Mouse (Mus musculus) heart, embryonic 11.5 days (tissue): Measurements from ENCODE around the gene Cd27. TPM values are rescaled to one million over a fixed set of nuclear protein-coding genes. Genes with fewer than 3 reads are reported as not detected.

Experiments used
- ATAC-seq: fragments of 200-750 bp; cut with Nextera tagmentation; replicated peaks from 2 replicates; pipeline ENCODE4 v1.8.0; 2017; ENCODE audit warnings: moderate library complexity; ENCODE audit not compliant: insufficient number of reproducible peaks, low FRiP score, low TSS enrichment
- H3K27ac ChIP-seq: fragments of 300-500 bp; sonication (generic); 2 replicates; pipeline ENCODE4 v1.5.1; 2014; ENCODE audit warnings: mild to moderate bottlenecking, low read depth, low read length
- H3K27me3 ChIP-seq: fragments of 300-500 bp; sonication (generic); 2 replicates; pipeline ENCODE4 v1.6.1; 2014; ENCODE audit warnings: mild to moderate bottlenecking, low read length, mixed read lengths; ENCODE audit not compliant: control insufficient read depth, insufficient read depth
- H3K36me3 ChIP-seq: fragments of 300-500 bp; sonication (generic); 2 replicates; pipeline ENCODE4 v1.6.1; 2014; ENCODE audit warnings: mild to moderate bottlenecking, low read length, moderate library complexity, mixed read lengths; ENCODE audit not compliant: control insufficient read depth, insufficient read depth
- H3K4me1 ChIP-seq: fragments of 300-500 bp; sonication (generic); 2 replicates; pipeline ENCODE4 v1.6.1; 2014; ENCODE audit warnings: low read length; ENCODE audit not compliant: control insufficient read depth, insufficient read depth
- H3K4me2 ChIP-seq: fragments of 300-500 bp; sonication (generic); 2 replicates; pipeline ENCODE4 v1.6.1; 2014; ENCODE audit warnings: mild to moderate bottlenecking, moderate library complexity
- H3K4me3 ChIP-seq: fragments of 300-500 bp; sonication (generic); 2 replicates; pipeline ENCODE4 v1.5.1; 2014; ENCODE audit warnings: low read depth, low read length
- H3K9ac ChIP-seq: fragments of 300-500 bp; sonication (generic); 2 replicates; pipeline ENCODE4 v1.6.1; 2014; ENCODE audit warnings: mild to moderate bottlenecking, low read depth, low read length, moderate library complexity
- H3K9me3 ChIP-seq: fragments of 300-500 bp; sonication (generic); replicated peaks from 2 replicates; pipeline ENCODE4 v1.6.1; 2016; ENCODE audit warnings: low read length; ENCODE audit not compliant: control insufficient read depth
- WGBS: fragments of 180-500 bp; shearing (Covaris S2); extraction: QIAGEN DNeasy Blood & Tissue Kit; methylation state at CpG from one replicate; pipeline ENCODE4 v1.1.7; 2014; ENCODE audit not compliant: insufficient replicate concordance; 5-methylcytosine and 5-hydroxymethylcytosine counted together
- polyA plus RNA-seq: library from polyadenylated mRNA; unstranded; fragments of >200 nt; fragmentation: Nextera tagmentation; extraction: Ambion mirVana; gene quantifications from 2 replicates; pipeline ENCODE4 v1.2.1, GENCODE M21; 2014

The Cd27 gene
- polyA plus RNA-seq, 1 experiment from 2014 or later = 1.4 TPM

DNA sequence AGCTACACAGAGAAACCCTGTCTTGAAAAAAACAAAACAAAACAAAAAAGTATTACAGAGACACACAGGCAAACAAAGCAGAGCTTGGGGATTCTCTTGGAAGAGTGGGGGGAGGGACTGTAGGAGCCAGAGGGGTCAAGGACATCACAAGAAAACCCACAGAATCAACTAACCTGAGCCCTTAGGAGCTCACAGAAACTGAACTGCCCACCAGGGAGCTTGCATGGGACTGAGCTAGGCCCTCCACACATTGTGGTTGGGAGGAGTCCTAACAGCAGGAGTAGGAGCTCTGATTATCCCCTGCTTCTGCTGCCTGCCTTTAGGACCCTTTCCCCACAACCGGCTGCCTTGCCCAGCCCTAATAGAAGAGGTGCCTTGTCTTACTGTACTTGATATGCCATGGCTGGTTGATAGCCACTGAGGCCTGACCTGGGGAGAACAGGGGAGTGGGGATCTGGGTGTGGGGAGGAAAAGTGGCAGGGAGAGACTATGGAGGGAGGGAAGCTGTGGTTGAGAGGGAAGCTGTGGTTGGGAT is 41.2 kb downstream of the Cd27 start:
- H3K4me1 ChIP-seq = peaks cover 4% of the 10 kb centered on the region; the same call in 1 of the 2 replicates
- peaks cover 7% of the 10 kb centered on the region; the same call in 1 of the 2 replicates for H3K36me3 ChIP-seq
- H3K9me3 ChIP-seq = no peaks in the 10 kb centered on the region
- WGBS = 26% methylated on average over 1 of the region's 1 CpGs
- no peak overlapping the region for H3K4me3 ChIP-seq
- H3K9ac ChIP-seq = no peak overlapping the region
- no peak overlapping the region for H3K27ac ChIP-seq
- H3K27me3 ChIP-seq = no peaks in the 10 kb centered on the region
- no peak overlapping the region for H3K4me2 ChIP-seq
- no peak for ATAC-seq

DNA sequence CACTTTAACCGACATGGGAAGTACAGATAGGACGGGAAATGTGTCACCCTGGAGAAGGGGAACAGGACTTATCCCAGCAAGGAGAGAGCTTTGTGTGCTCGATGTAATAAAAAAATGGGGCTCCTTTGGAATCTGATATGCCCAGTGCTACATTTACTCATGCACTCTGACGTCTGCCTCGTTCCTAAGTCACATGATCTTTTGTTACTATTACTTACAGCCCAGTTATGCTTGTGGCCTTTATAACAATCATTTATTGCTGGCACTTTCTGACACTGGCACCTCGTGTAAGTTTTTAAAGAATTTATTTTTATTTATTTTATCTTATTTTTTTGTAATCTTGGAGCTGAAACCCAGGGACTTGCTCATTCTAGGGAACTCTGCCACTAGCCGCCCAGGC is 43.4 kb downstream of the Cd27 start:
- Histone ChIP-seq H3K9ac (no peak overlapping the region), H3K4me3 (peak overlapping the region; percentile 71; the same call in 1 of the 2 replicates), H3K36me3 (peaks cover 14% of the 10 kb centered on the region), H3K4me2 (peak overlapping the region; percentile 65), H3K27me3 (no peaks in the 10 kb centered on the region), H3K4me1 (peaks cover 11% of the 10 kb centered on the region), H3K27ac (no peak overlapping the region), H3K9me3 (no peaks in the 10 kb centered on the region)
- ATAC-seq = no peak
- 54% methylated on average over 7 of the region's 7 CpGs for WGBS

DNA sequence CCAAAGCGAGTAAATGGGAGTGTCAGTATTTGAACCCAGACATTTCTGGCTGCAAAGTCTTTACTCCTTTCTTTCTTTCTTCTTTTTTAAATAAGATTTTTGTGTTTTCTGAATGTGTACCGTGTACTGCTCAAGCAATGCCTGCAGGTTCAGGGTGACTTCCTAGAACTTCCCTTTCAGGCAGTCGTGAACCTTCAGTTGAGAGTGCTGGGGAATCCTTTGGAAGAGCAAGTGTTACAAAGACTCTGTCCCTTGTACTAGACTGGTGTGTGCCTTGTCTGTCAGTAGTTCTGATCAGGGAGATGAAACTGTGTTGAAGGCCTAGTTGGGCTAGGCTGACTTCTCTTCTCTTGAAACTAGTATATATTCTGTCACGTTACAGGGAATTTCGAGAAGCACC is 44.0 kb downstream of the Cd27 start:
- Histone ChIP-seq H3K27me3 (no peaks in the 10 kb centered on the region), H3K4me2 (peak overlapping the region; percentile 65), H3K27ac (peak overlapping the region; percentile 97), H3K9ac (peak overlapping the region; percentile 80), H3K36me3 (peaks cover 17% of the 10 kb centered on the region), H3K9me3 (no peaks in the 10 kb centered on the region), H3K4me3 (peak overlapping the region; percentile 71), H3K4me1 (peaks cover 11% of the 10 kb centered on the region)
- ATAC-seq = no peak
- 29% methylated on average over 5 of the region's 5 CpGs for WGBS

DNA sequence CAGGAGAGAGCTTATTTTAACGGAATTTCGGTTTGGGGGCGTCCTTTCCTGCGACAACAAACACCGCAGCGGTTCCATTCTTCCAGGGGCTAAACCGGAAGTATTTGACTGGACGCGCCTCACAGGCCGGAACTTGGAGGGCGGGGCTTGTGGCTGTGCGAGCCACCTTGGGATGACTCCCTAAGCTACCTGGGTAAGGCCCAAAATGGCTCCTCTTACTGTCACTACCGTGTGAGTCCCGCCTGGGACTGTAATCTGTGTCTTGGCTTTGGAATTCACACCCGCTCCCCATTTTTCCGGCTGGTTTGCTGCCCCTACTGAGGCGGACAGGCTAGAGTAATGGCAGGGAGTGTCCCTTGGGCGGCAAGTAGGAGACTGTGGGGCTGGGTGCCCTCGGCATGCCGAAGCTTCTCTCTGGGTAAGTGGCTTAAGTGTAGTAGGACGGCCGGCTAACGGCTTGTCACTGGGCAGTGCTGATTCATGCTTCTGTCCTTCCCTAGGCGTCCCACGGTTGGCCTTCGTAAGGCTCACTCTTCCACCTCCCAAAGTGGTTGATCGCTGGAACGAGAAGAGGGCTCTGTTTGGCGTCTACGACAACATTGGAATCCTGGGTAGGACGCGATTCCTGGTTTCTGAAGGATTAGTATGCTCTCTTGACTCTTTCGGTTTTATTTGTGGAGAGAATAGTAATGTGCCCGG is 44.6 kb downstream of the Cd27 start:
- peak overlapping the region; percentile 97 for H3K27ac ChIP-seq
- under 1% methylated on average over 34 of the region's 34 CpGs for WGBS
- peaks cover 23% of the 10 kb centered on the region for H3K36me3 ChIP-seq
- peaks cover 11% of the 10 kb centered on the region for H3K4me1 ChIP-seq
- peak overlapping the region; percentile 80 for H3K9ac ChIP-seq
- peak overlapping the region; percentile 65 for H3K4me2 ChIP-seq
- no peaks in the 10 kb centered on the region for H3K27me3 ChIP-seq
- ATAC-seq = peak; percentile 91
- H3K4me3 ChIP-seq = peak overlapping the region; percentile 71
- no peaks in the 10 kb centered on the region for H3K9me3 ChIP-seq

DNA sequence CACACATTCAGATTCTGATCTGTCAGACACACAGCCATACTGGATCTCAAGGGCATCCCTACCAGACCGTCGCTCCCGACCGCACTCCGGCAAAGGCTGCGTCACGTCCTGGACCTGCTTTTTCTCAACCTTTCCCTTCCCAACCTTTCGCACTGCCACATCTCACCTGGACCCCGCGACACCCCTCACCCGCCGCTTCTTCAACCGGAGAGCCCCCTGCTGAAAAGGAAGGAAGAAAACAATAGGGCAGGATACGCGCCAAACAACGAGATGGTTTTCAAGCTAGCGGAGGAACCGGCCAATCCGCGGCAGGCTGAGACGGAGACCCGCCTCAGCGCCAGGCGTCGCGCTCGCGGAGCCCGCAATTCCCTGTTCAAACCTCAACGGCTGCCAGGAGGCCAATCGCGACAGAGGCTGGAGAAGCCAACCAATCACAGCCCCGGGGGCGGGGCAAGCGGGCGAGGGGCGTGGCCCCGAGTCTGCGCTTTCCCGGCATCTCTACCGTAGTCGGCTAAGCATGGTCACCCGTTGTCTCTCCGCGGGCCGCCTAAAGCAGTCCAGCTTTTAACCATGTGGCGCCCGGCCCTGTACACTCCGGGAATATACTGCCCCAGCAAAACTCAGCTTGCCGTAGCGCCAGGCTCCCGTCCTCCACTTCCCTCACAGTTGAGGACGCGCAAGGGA is 45.3 kb downstream of the Cd27 start, which contains the start of the genes Ncapd2 and Mrpl51:
Gene Ncapd2, minus strand, starts transcription at position 370 of the 684 bp plus-strand sequence.
Gene Mrpl51, plus strand, starts transcription at position 470 of the 684 bp plus-strand sequence.
- under 1% methylated on average over 54 of the region's 54 CpGs for WGBS
- Histone ChIP-seq H3K27ac (peak within 1 kb of the TSS; percentile 97), H3K36me3 (peaks cover 30% of the 10 kb centered on the region), H3K9me3 (no peaks in the 10 kb centered on the region), H3K4me1 (peaks cover 11% of the 10 kb centered on the region), H3K4me2 (peak within 1 kb of the TSS; percentile 65), H3K4me3 (peak within 1 kb of the TSS; percentile 71), H3K27me3 (no peaks in the 10 kb centered on the region), H3K9ac (peak within 1 kb of the TSS; percentile 80)
- peak; percentile 95 for ATAC-seq

DNA sequence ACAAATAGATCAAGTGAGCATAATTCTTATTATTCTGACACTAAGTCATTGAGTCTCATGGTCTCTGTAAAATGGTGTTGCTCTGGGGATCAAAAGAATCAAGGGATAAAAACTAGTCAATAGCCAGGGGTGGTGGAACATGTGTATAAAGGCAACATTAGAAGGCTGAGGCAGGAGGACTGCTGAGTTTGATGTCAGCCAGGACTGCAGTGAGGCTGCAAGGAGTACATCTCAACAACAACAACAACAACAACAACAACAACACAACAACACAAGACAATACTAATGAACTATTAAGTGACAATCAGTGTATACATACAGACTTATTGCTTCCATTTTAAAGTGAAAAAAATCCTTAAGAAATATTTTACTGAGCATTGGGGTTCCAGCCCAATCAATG is 46.0 kb downstream of the Cd27 start:
- H3K4me2 ChIP-seq = peak overlapping the region; percentile 65
- peak overlapping the region; percentile 97 for H3K27ac ChIP-seq
- H3K27me3 ChIP-seq = no peaks in the 10 kb centered on the region
- no peaks in the 10 kb centered on the region for H3K9me3 ChIP-seq
- H3K36me3 ChIP-seq = peaks cover 35% of the 10 kb centered on the region
- H3K4me1 ChIP-seq = peaks cover 11% of the 10 kb centered on the region
- ATAC-seq = no peak
- H3K9ac ChIP-seq = peak overlapping the region; percentile 80
- peak overlapping the region; percentile 71 for H3K4me3 ChIP-seq

DNA sequence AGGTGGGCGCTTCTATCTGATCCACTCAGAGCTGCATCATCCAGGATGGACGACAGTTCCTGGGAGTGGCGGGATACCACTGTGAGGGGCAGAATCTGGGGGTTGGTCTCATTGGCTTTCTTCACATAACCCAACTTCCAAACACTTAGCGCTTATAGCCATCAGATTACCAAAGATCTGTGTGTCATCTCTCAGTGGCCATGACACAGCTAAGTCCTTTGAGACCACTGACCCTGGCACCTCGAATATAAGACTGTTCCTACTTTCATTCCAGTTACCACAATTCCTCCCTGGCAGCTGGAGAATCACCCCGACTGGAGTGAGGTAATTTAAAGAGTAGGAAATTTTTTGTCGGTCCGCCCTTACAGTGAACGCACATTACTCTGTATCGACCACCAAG is 50.6 kb downstream of the Cd27 start:
- H3K9ac ChIP-seq = no peak overlapping the region
- H3K4me2 ChIP-seq = no peak overlapping the region
- no peaks in the 10 kb centered on the region for H3K27me3 ChIP-seq
- no peaks in the 10 kb centered on the region for H3K9me3 ChIP-seq
- no peak for ATAC-seq
- H3K4me3 ChIP-seq = no peak overlapping the region
- 91% methylated on average over 10 of the region's 10 CpGs for WGBS
- H3K4me1 ChIP-seq = peaks cover 7% of the 10 kb centered on the region
- H3K27ac ChIP-seq = no peak overlapping the region
- H3K36me3 ChIP-seq = peaks cover 66% of the 10 kb centered on the region
